Mouse (Mus musculus) MEL (cell line): ENCODE measurements around the gene Pard3b. TPM values are rescaled to one million over a fixed set of nuclear protein-coding genes. Genes with fewer than 3 reads are reported as not detected.

Experiments used
- DNase-seq: peaks from one replicate; pipeline ENCODE4 v3.0.0; 2011; ENCODE audit warnings: low read depth, low spot score
- H3K27ac ChIP-seq: 2 replicates; pipeline ENCODE4 v1.5.1; 2012; ENCODE audit warnings: low read depth, mild to moderate bottlenecking, control low read depth, low read length, moderate library complexity; ENCODE audit not compliant: control insufficient read depth
- H3K27me3 ChIP-seq, 2 experiments: fragments of 150-350 bp in 1 of 2; sonication (generic) in 1 of 2; 2 replicates each; pipeline ENCODE4 v1.6.1; 2012; ENCODE audit warnings: low read length in 2 of 2, mild to moderate bottlenecking in 2 of 2, improper control_type of control experiment in 1 of 2, moderate library complexity in 1 of 2; ENCODE audit not compliant: insufficient read depth in 2 of 2, control insufficient read depth in 1 of 2
- H3K36me3 ChIP-seq, 2 experiments: 2 replicates each; pipeline ENCODE4 v1.6.1; 2012 to 2014; ENCODE audit warnings: low read length in 2 of 2, improper control_type of control experiment in 1 of 2, inconsistent platforms in 1 of 2, mild to moderate bottlenecking in 1 of 2; ENCODE audit not compliant: insufficient read depth in 2 of 2, control insufficient read depth in 1 of 2
- H3K4me1 ChIP-seq, 2 experiments: fragments of 150-350 bp in 1 of 2; sonication (generic) in 1 of 2; 2 replicates each; pipeline ENCODE4 v1.6.1; 2012; ENCODE audit warnings: low read length in 2 of 2, improper control_type of control experiment in 1 of 2, mild to moderate bottlenecking in 1 of 2; ENCODE audit not compliant: insufficient read depth in 2 of 2, control insufficient read depth in 1 of 2
- H3K4me3 ChIP-seq, 2 experiments: fragments of 150-350 bp in 1 of 2; sonication (generic) in 1 of 2; 2 replicates each; pipeline ENCODE4 v1.5.1; 2012; ENCODE audit warnings: low read depth in 2 of 2, low read length in 2 of 2, mild to moderate bottlenecking in 2 of 2, moderate library complexity in 2 of 2, control low read depth in 1 of 2, improper control_type of control experiment in 1 of 2; ENCODE audit not compliant: control insufficient read depth in 1 of 2, insufficient read depth in 1 of 2
- H3K79me2 ChIP-seq: 2 replicates; pipeline ENCODE4 v1.6.1; 2012; ENCODE audit warnings: mild to moderate bottlenecking, low read length, moderate library complexity; ENCODE audit not compliant: control insufficient read depth, poor library complexity, insufficient read depth
- H3K9ac ChIP-seq: 2 replicates; pipeline ENCODE4 v1.6.1; 2012; ENCODE audit warnings: low read depth, mild to moderate bottlenecking, control low read depth, low read length, moderate library complexity; ENCODE audit not compliant: control insufficient read depth, poor library complexity, severe bottlenecking
- H3K9me3 ChIP-seq: fragments of 150-350 bp; sonication (generic); replicated peaks from 2 replicates; pipeline ENCODE4 v1.6.1; 2012; ENCODE audit warnings: mild to moderate bottlenecking, low read length, improper control_type of control experiment, moderate library complexity; ENCODE audit not compliant: insufficient read depth
- BHLHE40 ChIP-seq: IDR thresholded peaks from 2 replicates; pipeline ENCODE4 v1.6.1; 2012; ENCODE audit warnings: low read depth, mild to moderate bottlenecking, inconsistent platforms, low read length, improper control_type of control experiment, borderline replicate concordance
- CTCF ChIP-seq, 3 experiments: IDR thresholded peaks in 2 of 3; conservative IDR thresholded peaks in 1 of 3; 2 replicates each; pipeline ENCODE4 v1.5.1; 2011 to 2012; ENCODE audit warnings: low read length in 3 of 3, low read depth in 2 of 3, mild to moderate bottlenecking in 2 of 3, improper control_type of control experiment in 1 of 3, inconsistent platforms in 1 of 3, mixed read lengths in 1 of 3, moderate library complexity in 1 of 3; ENCODE audit not compliant: control insufficient read depth in 1 of 3, insufficient read depth in 1 of 3, poor library complexity in 1 of 3, severe bottlenecking in 1 of 3
- E2F4 ChIP-seq: IDR thresholded peaks from 2 replicates; pipeline ENCODE4 v1.6.1; 2011; ENCODE audit warnings: low read depth, low read length, improper control_type of control experiment, borderline replicate concordance
- EP300 ChIP-seq, 2 experiments: IDR thresholded peaks; 2 replicates each; pipeline ENCODE4 v1.6.1; 2011; ENCODE audit warnings: improper control_type of control experiment in 2 of 2, low read length in 2 of 2, low read depth in 1 of 2, mild to moderate bottlenecking in 1 of 2
- JUND ChIP-seq: IDR thresholded peaks from 2 replicates; pipeline ENCODE4 v1.6.1; 2011; ENCODE audit warnings: low read depth, mild to moderate bottlenecking, improper control_type of control experiment, low read length
- KAT2A ChIP-seq: conservative IDR thresholded peaks from 2 replicates; pipeline ENCODE4 v1.6.1; 2012; ENCODE audit warnings: low read depth, low read length, improper control_type of control experiment, inconsistent platforms
- MAFK ChIP-seq: IDR thresholded peaks from 2 replicates; pipeline ENCODE4 v1.6.1; 2011; ENCODE audit warnings: low read depth, mild to moderate bottlenecking, low read length, improper control_type of control experiment, borderline replicate concordance
- MAX ChIP-seq: IDR thresholded peaks from 2 replicates; pipeline ENCODE4 v1.6.1; 2011; ENCODE audit warnings: low read length, improper control_type of control experiment
- MAZ ChIP-seq: IDR thresholded peaks from 2 replicates; pipeline ENCODE4 v1.6.1; 2012; ENCODE audit warnings: low read depth, mild to moderate bottlenecking, inconsistent platforms, low read length, improper control_type of control experiment
- MEF2A ChIP-seq: IDR thresholded peaks from 2 replicates; pipeline ENCODE4 v1.6.1; 2014; ENCODE audit warnings: low read depth, mild to moderate bottlenecking, inconsistent platforms, low read length, improper control_type of control experiment; ENCODE audit not compliant: poor library complexity, insufficient replicate concordance, severe bottlenecking; ENCODE audit errors: extremely low read depth
- MYB ChIP-seq: IDR thresholded peaks from 2 replicates; pipeline ENCODE4 v1.6.1; 2011; ENCODE audit warnings: mild to moderate bottlenecking, low read depth, low read length, improper control_type of control experiment
- NELFE ChIP-seq: IDR thresholded peaks from 2 replicates; pipeline ENCODE4 v1.6.1; 2011; ENCODE audit warnings: low read depth, low read length, improper control_type of control experiment
- SMC3 ChIP-seq: IDR thresholded peaks from 2 replicates; pipeline ENCODE4 v1.6.1; 2011; ENCODE audit warnings: low read depth, low read length, improper control_type of control experiment
- UBTF ChIP-seq: IDR thresholded peaks from 2 replicates; pipeline ENCODE4 v1.6.1; 2012; ENCODE audit warnings: low read depth, mild to moderate bottlenecking, inconsistent platforms, low read length, improper control_type of control experiment, moderate library complexity, borderline replicate concordance; ENCODE audit not compliant: insufficient read depth
- USF2 ChIP-seq, 2 experiments: IDR thresholded peaks; 2 replicates each; pipeline ENCODE4 v1.6.1; 2011 to 2012; ENCODE audit warnings: improper control_type of control experiment in 2 of 2, low read length in 2 of 2, borderline replicate concordance in 1 of 2, inconsistent platforms in 1 of 2, low read depth in 1 of 2, mild to moderate bottlenecking in 1 of 2; ENCODE audit not compliant: insufficient read depth in 1 of 2
- ZKSCAN1 ChIP-seq: IDR thresholded peaks from 2 replicates; pipeline ENCODE4 v1.6.1; 2012; ENCODE audit warnings: low read depth, mild to moderate bottlenecking, inconsistent platforms, low read length, improper control_type of control experiment, moderate library complexity
- ZMIZ1 ChIP-seq: IDR thresholded peaks from 2 replicates; pipeline ENCODE4 v1.6.1; 2012; ENCODE audit warnings: low read depth, mild to moderate bottlenecking, inconsistent platforms, low read length, improper control_type of control experiment, moderate library complexity
- polyA plus RNA-seq, 2 experiments: library from polyadenylated mRNA; stranded (reverse) in 1 of 2; unstranded in 1 of 2; fragments of >175 nt in 1 of 2; fragments of >200 nt in 1 of 2; gene quantifications; 2 replicates each; pipeline versions ENCODE4 v1.2.1 to v1.2.4; 2012; ENCODE audit warnings: low replicate concordance in 2 of 2, low read depth in 1 of 2; ENCODE audit not compliant: insufficient read length in 2 of 2, insufficient read depth in 1 of 2, missing spikeins in 1 of 2
- total RNA-seq: library from RNA; depleted of rRNA; stranded (reverse); fragments of 300-350 nt; gene quantifications from 2 replicates; pipeline ENCODE4 v1.2.3, GENCODE M21; 2012

Pard3b gene
- total and polyA plus RNA-seq, 3 experiments, result not detected

- TF ChIP-seq MAX (no peak), E2F4 (no peak)
These were observed 744.3 kb downstream of the Pard3b start (continued) for GRCm38 (mm10) chr1:62382807-62383514.

GRCm38 (mm10) chr1:62384241-62384640, 745.6 kb downstream of the Pard3b start:
- DNase-seq, result no peak
- no peak overlapping the region for H3K9ac ChIP-seq
- H3K36me3 ChIP-seq, result no peaks in the 10 kb centered on the region
- no peaks in the 10 kb centered on the region for H3K9me3 ChIP-seq
- H3K27ac ChIP-seq, result no peak overlapping the region
- H3K27me3 ChIP-seq, result no peaks in the 10 kb centered on the region
- TF ChIP-seq MYB, result no peak
- no peak for TF ChIP-seq BHLHE40
- no peak for TF ChIP-seq MAFK
- no peak for TF ChIP-seq JUND
- H3K4me1 ChIP-seq, result no peaks in the 10 kb centered on the region
- H3K79me2 ChIP-seq, result no peaks in the 10 kb centered on the region
- H3K4me3 ChIP-seq, result no peak overlapping the region

- H3K27me3 ChIP-seq, result no peaks in the 10 kb centered on the region
- no peak overlapping the region for H3K4me3 ChIP-seq
- H3K36me3 ChIP-seq, result no peaks in the 10 kb centered on the region
- no peaks in the 10 kb centered on the region for H3K79me2 ChIP-seq
- H3K9me3 ChIP-seq, result no peaks in the 10 kb centered on the region
- DNase-seq, result no peak
- H3K9ac ChIP-seq, result no peak overlapping the region
- TF ChIP-seq SMC3 (no peak), NELFE (no peak), ZMIZ1 (no peak), EP300 (IDR thresholded peaks at IDR 0.05; ENCODE audit: low read depth in 1 of 2, low read length in 2 of 2) (no peak), MYB (no peak), MAZ (no peak), MEF2A (no peak), KAT2A (no peak), USF2 (IDR thresholded peaks at IDR 0.05; ENCODE audit: borderline replicate concordance in 1 of 2, insufficient read depth in 1 of 2, low read depth in 1 of 2, low read length in 2 of 2) (no peak), ZKSCAN1 (no peak), MAFK (no peak), UBTF (no peak), CTCF (IDR thresholded peaks at IDR 0.05 in 2 of 3, conservative IDR thresholded peaks at IDR 0.05 in 1 of 3; ENCODE audit: control insufficient read depth in 1 of 3, insufficient read depth in 1 of 3, low read depth in 2 of 3, low read length in 3 of 3, poor library complexity in 1 of 3, severe bottlenecking in 1 of 3) (no peak)
- TF ChIP-seq, all 39 proteins: peak for 0
- Histone ChIP-seq H3K27ac (no peak overlapping the region), H3K4me1 (no peaks in the 10 kb centered on the region)
These were observed 749.4 kb downstream of the Pard3b start for GRCm38 (mm10) chr1:62388013-62388412.
